Mouse (Mus musculus) embryonic facial prominence, embryonic 11.5 days (tissue): Measurements from ENCODE around the gene Gm13697. TPM values are rescaled to one million over a fixed set of nuclear protein-coding genes. Genes with fewer than 3 reads are reported as not detected.

Experiments
- polyA plus RNA-seq: library from polyadenylated mRNA; unstranded; fragments of >200 nt; fragmentation: Nextera tagmentation; extraction: Ambion mirVana; gene quantifications from 2 replicates; pipeline ENCODE4 v1.2.1, GENCODE M21; 2014

The Gm13697 gene
- polyA plus RNA-seq, 1 experiment from 2014 or later: not detected

Other genes with a start within 250 kb of the Gm13697 start
- 26.6 and 30.9 TPM in 2 replicates for gene Fam171b, start 172.1 kb upstream of the Gm13697 start, polyA plus RNA-seq
- not detected in 2 replicates for gene Zswim2, start 43.5 kb upstream of the Gm13697 start, polyA plus RNA-seq
- not detected in 2 replicates for gene Gm13698, start 29.1 kb upstream of the Gm13697 start, polyA plus RNA-seq
- gene Gm13693, start 23.2 kb upstream of the Gm13697 start, polyA plus RNA-seq: not detected in 2 replicates
- gene Gm13695, start 17.4 kb upstream of the Gm13697 start, polyA plus RNA-seq: not detected in 2 replicates
- gene Gm13696, start 11.6 kb upstream of the Gm13697 start, polyA plus RNA-seq: not detected in 2 replicates
- gene Gm13694, start 5.8 kb upstream of the Gm13697 start, polyA plus RNA-seq: not detected in 2 replicates
- gene Gm13691, start 5.8 kb downstream of the Gm13697 start, polyA plus RNA-seq: not detected in 2 replicates